Mouse (Mus musculus) adrenal gland, adult 18-20 months (tissue): ENCODE measurements around the gene Hectd2. TPM values are rescaled to one million over a fixed set of nuclear protein-coding genes. Genes with fewer than 3 reads are reported as not detected.

Source experiments
- DNase-seq, 2 experiments: peaks; one replicate each; pipeline ENCODE4 v3.0.0; 2021 to 2022; ENCODE audit warnings: low spot score in 2 of 2
- long read RNA-seq, 2 experiments: library from polyadenylated mRNA; stranded (forward); transcript quantifications; one replicate each; pipeline ENCODE4 v2.0.0; 2021
- total RNA-seq, 2 experiments: library from RNA; stranded (reverse); gene quantifications; 1 replicate in 1 of 2; 2 replicates in 1 of 2; pipeline ENCODE4 v1.2.3; 2021

Gene Hectd2
- total RNA-seq, result 1 to 10 TPM; 1.4 to 2.7 TPM
- long read RNA-seq, experiment 1, result 0 reads
- long read RNA-seq, experiment 2, result 0 reads

DNA sequence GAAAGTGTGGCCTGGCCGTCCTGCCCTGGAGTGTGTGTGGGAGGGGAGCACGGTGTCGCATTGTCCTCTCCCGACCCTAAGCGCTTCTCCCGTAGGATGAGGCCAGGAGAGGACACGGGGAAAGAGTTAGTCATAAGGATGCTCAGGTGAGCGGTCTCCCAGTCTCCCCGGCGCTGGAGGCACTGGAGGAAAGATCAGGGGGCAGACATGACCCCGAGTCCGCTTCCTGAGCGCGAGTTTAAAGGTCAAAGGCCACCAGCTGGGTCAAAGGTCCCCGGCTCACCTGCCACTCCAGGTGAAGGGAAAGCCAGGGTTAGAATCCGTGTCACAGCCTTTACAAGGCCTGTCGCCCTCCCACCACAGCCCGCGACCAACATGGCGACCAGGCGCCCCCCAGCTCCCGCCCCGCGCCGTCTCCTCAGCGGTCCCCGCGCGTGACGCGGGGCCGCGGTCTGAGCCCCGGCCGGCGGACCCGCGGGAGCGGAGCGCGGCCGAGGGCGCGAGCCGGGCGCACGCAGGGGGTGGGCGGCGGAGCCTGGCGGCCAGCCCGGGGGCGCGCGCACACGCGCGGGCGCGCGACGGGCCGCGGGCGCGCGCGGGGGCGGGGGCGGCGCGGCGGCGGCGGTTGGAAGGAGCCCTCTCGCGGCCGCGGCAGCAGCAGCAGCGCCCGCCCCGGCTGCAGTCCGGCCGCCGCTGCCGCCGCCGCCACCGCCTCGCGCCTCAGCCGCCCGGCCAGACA is at the start of gene Hectd2:
Gene Hectd2, plus strand, starts transcription at position 594 of the 739 bp plus-strand sequence.
- peak; percentile 54 to 71 for DNase-seq

GRCm38 (mm10) chr19:36504716-36505115 is 49.7 kb upstream of the Hectd2 start:
- DNase-seq, result no peak

DNA sequence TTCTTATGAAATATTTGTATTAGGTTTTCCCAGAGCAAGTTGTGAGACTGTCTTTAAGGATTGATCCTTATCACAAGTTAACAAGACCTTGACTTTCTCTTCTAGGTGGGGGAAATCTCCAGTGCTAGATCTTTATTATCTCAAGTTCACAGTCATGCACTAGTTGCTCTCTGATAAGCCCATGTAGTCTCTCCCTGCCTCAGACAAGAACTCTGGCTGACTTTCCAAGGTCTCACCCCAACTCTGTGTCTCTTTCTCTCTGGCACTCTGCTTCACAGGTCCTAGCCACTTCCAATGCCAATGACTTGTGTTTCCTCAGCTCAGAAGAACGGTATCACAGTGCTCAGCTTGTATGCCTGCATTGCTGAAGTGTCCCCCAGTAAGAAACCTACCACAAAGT is 43.1 kb upstream of the Hectd2 start:
- DNase-seq, result no peak

DNA sequence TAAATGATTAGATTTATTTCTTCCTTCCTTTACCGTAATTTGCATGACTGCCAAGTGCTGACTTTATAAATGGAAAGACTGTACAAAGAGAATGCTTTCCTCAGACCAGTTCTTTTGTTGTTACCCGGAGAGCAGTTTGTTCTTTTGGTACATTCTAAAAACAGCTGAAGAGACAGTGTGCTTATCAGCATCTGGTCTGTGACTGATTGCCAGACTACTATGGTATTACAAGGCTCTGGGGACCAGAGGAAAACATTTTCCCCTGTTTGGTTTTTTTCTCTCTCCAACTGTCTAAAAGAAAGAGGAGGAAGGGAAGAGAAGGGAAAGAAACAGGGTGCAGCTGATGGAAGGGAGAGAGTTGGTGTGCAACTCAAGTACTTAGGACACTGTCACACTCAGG is 36.0 kb upstream of the Hectd2 start:
- no peak for DNase-seq

GRCm38 (mm10) chr19:36521568-36521967 is 32.9 kb upstream of the Hectd2 start:
- DNase-seq, result no peak

DNA sequence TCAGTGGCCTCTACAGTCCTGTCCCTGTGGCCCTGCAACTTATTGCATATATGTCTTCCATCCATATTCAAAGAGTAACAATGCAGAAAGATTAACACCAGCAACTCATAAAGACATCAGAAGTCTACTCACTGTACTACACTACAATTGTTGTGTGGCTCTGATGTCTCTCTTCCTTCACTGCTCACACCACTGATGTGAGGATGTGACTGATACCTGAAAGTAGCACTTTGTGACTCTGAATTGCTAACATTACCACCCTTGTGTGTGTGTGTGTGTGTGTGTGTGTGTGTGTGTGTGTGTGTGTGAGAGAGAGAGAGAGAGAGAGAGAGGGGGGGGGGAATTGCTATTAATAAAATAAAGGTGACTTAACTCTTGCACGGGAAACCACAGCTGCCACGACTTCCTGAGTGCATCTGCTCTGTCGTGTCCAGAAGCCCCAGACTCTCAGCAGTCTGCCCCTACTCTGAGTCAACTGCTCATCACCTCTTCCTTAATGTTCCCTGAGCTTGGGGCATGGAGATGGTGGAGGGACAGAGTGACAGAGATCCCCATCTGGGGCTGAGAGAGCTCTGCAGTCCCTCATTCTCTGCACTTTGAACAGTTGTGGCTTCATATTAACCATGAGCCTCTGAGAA is 31.8 kb upstream of the Hectd2 start:
- no peak for DNase-seq

DNA sequence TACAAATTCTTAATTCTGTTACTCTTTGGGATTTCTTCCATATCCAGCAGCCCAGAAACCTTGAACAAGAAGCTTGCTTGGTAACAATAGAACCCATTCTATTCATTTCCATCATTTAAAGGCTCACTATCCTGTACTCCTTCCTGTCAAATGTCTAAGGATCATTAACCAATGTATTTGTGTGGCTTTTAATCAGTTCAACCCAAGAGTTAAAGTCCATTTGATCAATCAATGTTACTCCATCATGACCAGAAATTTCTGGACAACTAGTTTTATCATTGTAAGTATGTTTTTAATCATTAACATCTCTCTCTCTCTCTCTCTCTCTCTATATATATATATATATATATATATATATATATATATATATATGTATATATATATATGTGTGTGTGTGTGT is 29.4 kb upstream of the Hectd2 start:
- DNase-seq, result no peak

GRCm38 (mm10) chr19:36533082-36533481 is 21.4 kb upstream of the Hectd2 start:
- DNase-seq, result no peak

GRCm38 (mm10) chr19:36534011-36534765 is 20.3 kb upstream of the Hectd2 start:
- peak; percentile 41 to 43 for DNase-seq

GRCm38 (mm10) chr19:36534766-36535140 is 19.7 kb upstream of the Hectd2 start:
- DNase-seq, result peak; percentile 48 to 51

DNA sequence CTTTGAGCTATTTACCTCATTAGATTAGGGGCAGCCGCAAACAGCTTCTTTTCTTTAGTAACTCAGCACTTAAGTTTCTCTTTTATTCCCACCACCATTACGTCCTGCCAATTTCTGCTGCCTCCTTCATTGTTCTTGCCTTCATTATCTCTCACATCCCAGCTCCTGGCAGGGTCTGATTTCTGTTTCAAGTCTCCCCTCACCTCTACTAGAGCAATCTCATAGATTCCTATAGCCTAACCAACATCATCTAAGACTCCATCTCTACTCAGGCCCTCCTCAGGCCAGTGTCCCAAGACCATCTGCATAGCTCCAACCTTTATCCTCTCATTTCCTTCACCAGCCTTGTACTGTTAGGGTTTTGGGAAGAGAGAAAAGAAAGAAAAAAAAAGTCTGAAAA is 19.3 kb upstream of the Hectd2 start:
- DNase-seq, result no peak

- DNase-seq, result no peak
These were observed 18.6 kb upstream of the Hectd2 start for GRCm38 (mm10) chr19:36535878-36536277.

- no peak for DNase-seq
These were observed 17.5 kb upstream of the Hectd2 start for GRCm38 (mm10) chr19:36536929-36537328.

GRCm38 (mm10) chr19:36538528-36538927 is 15.9 kb upstream of the Hectd2 start:
- peak in 1 of 2 experiments; percentile 20 for DNase-seq

DNA sequence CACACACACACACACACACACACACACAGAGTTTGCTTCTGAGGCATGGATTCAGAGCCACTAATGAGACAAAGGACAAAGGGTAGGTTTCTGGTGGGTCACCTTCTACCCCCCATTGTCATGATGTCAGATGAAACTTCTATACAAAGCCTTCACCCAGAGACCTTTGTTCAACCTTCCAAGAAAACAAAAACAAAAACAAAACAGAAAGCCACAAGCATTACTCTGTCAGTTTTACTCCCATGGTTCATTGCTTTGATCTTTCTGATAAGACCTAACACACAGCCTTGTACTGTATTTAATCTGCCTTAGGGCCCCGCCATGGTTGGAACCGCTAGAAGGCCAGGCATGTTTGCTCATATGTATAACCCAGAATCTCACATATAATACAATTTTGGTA is 15.1 kb upstream of the Hectd2 start:
- DNase-seq, result no peak

- no peak for DNase-seq
These were observed 14.3 kb upstream of the Hectd2 start for GRCm38 (mm10) chr19:36540012-36540606.

GRCm38 (mm10) chr19:36540776-36541175 is 13.7 kb upstream of the Hectd2 start:
- DNase-seq, result no peak

DNA sequence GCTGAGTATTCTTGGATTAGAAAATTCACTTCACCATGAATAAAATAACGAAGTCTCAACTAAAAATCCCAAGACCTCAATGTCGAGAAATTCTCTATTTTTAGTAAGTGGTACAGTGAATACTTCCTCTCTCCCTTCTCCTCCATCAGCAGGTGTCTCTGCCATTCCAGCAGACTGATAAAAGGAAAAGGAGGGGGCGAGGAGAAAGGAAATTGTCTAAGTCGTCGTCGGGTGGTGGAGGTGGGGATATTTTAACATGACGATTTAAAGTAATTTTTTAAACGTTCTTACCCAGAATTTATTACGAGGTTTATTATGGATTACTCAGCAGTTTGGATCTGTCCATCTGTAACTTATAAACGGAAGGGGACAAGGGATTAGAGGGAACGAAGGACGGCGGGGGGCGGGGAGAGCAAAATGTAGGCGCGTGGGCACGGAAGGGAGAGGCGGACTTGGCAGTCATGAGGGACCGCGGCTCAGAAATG is 836 bp upstream of the Hectd2 start:
- no peak for DNase-seq

GRCm38 (mm10) chr19:36554785-36555595 is 551 bp downstream of the Hectd2 start:
- DNase-seq, result no peak

DNA sequence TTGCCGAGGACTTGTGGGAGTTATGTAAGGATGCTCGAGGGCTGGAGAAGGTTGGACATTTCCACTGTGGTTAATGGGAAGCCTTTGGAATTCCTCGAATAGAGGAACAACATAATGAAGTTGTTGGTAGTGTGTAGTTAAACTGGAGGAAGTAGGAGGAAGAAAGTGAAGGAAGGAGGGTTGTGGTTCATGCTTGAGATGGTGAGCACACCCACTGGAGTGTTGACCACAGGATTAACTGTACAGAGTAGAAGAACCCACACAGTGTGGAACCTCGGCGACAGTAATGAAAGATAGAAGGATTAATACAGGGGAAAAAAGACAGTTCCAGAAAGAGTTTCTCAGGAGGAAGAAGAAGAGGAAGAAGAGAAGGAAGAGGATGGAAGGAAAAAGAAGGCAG is 4.9 kb downstream of the Hectd2 start:
- DNase-seq, result no peak

- no peak for DNase-seq
These were observed 5.7 kb downstream of the Hectd2 start for GRCm38 (mm10) chr19:36560160-36560559.
